Mouse (Mus musculus) forebrain, embryonic 16.5 days (tissue): Measurements from ENCODE around the gene Ccdc157. TPM values are rescaled to one million over a fixed set of nuclear protein-coding genes. Genes with fewer than 3 reads are reported as not detected.

Source experiments
- ATAC-seq: fragments of 200-750 bp; cut with Nextera tagmentation; 2 replicates; pipeline ENCODE4 v1.8.0; 2017; ENCODE audit warnings: mild to moderate bottlenecking, moderate library complexity
- H3K27ac ChIP-seq: fragments of 300-500 bp; sonication (generic); 2 replicates; pipeline ENCODE4 v1.5.1; 2014; ENCODE audit warnings: low read length, control low read depth
- H3K27me3 ChIP-seq: fragments of 300-500 bp; sonication (generic); replicated peaks from 2 replicates; pipeline ENCODE4 v1.6.1; 2014; ENCODE audit warnings: low read length; ENCODE audit not compliant: control insufficient read depth, insufficient read depth
- H3K36me3 ChIP-seq: fragments of 300-500 bp; sonication (generic); 2 replicates; pipeline ENCODE4 v1.6.1; 2014; ENCODE audit not compliant: control insufficient read depth, insufficient read depth
- H3K4me1 ChIP-seq: fragments of 300-500 bp; sonication (generic); replicated peaks from 2 replicates; pipeline ENCODE4 v1.6.1; 2014; ENCODE audit warnings: low read length; ENCODE audit not compliant: control insufficient read depth, insufficient read depth
- H3K4me2 ChIP-seq: fragments of 300-500 bp; sonication (generic); 2 replicates; pipeline ENCODE4 v1.6.1; 2014; ENCODE audit warnings: mild to moderate bottlenecking, low read length, control low read depth
- H3K4me3 ChIP-seq: fragments of 300-500 bp; sonication (generic); replicated peaks from 2 replicates; pipeline ENCODE4 v1.5.1; 2014; ENCODE audit warnings: mild to moderate bottlenecking, low read length, control low read depth
- H3K9ac ChIP-seq: fragments of 300-500 bp; sonication (generic); replicated peaks from 2 replicates; pipeline ENCODE4 v1.6.1; 2014; ENCODE audit warnings: low read depth, low read length, control low read depth
- H3K9me3 ChIP-seq: fragments of 300-500 bp; sonication (generic); 2 replicates; pipeline ENCODE4 v1.6.1; 2016; ENCODE audit warnings: low read length; ENCODE audit not compliant: control insufficient read depth
- WGBS: fragments of 180-500 bp; shearing (Covaris S2); extraction: QIAGEN DNeasy Blood & Tissue Kit; methylation state at CpG from one replicate; pipeline ENCODE4 v1.1.7; 2014; 5-methylcytosine and 5-hydroxymethylcytosine counted together
- polyA plus RNA-seq: library from polyadenylated mRNA; unstranded; fragments of >200 nt; fragmentation: Nextera tagmentation; extraction: Ambion mirVana; gene quantifications from 2 replicates; pipeline ENCODE4 v1.2.1, GENCODE M21; 2015

The Ccdc157 gene
- polyA plus RNA-seq, 1 experiment from 2014 or later, result 8.0 TPM

GRCm38 (mm10) chr11:4123922-4124321, 36.2 kb downstream of the Ccdc157 start:
- Histone ChIP-seq H3K9me3 (peaks cover 6% of the 10 kb centered on the region; the same call in 1 of the 2 replicates), H3K4me3 (no peak overlapping the region), H3K4me2 (no peak overlapping the region), H3K27ac (no peak overlapping the region), H3K36me3 (no peaks in the 10 kb centered on the region), H3K27me3 (no peaks in the 10 kb centered on the region; the same call in 1 of the 2 replicates), H3K4me1 (peaks cover under 1% of the 10 kb centered on the region), H3K9ac (no peak overlapping the region)
- ATAC-seq, result no peak
- 65% methylated on average over 5 of the region's 5 CpGs for WGBS

- peaks cover 6% of the 10 kb centered on the region; the same call in 1 of the 2 replicates for H3K9me3 ChIP-seq
- H3K36me3 ChIP-seq, result no peaks in the 10 kb centered on the region
- no peak within 1 kb of the TSS for H3K9ac ChIP-seq
- no peak within 1 kb of the TSS for H3K27ac ChIP-seq
- ATAC-seq, result no peak
- no peaks in the 10 kb centered on the region; the same call in 1 of the 2 replicates for H3K27me3 ChIP-seq
- peaks cover 10% of the 10 kb centered on the region for H3K4me1 ChIP-seq
- no peak within 1 kb of the TSS for H3K4me3 ChIP-seq
- no peak within 1 kb of the TSS for H3K4me2 ChIP-seq
- 62% methylated on average over 10 of the region's 10 CpGs for WGBS
Measured at GRCm38 (mm10) chr11:4122742-4123579, 37.1 kb downstream of the Ccdc157 start, which contains the start of gene Sec14l2. Sec14l2 (minus strand) TSS chr11:4123415.

DNA sequence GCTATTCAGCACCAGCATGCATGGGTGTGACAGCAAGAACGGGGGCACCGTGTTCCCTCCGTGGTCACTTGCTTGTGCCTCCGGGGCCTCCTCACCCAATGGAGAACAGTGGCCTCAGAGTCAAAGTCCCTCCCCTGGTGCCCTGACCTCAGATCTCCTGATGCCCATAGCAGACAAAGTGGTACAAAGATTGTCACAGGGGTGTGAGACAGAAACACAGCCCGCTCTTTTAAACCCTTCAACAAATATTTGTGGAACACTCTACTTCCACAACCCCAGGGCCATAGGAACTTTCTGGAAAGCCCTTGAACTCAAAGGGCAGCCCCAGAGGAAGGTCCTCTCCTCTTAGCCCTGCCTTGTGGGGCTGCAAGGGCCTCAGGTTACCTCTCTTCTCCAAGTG, 37.9 kb downstream of the Ccdc157 start:
- H3K9me3 ChIP-seq, result peaks cover 6% of the 10 kb centered on the region; the same call in 1 of the 2 replicates
- H3K36me3 ChIP-seq, result no peaks in the 10 kb centered on the region
- no peak overlapping the region for H3K4me3 ChIP-seq
- no peak for ATAC-seq
- H3K9ac ChIP-seq, result no peak overlapping the region
- no peaks in the 10 kb centered on the region; the same call in 1 of the 2 replicates for H3K27me3 ChIP-seq
- WGBS, result 79% methylated on average over 5 of the region's 5 CpGs
- peaks cover 18% of the 10 kb centered on the region for H3K4me1 ChIP-seq
- no peak overlapping the region for H3K4me2 ChIP-seq
- no peak overlapping the region for H3K27ac ChIP-seq

GRCm38 (mm10) chr11:4121691-4122090, 38.4 kb downstream of the Ccdc157 start:
- no peak overlapping the region for H3K27ac ChIP-seq
- WGBS, result 80% methylated on average over 3 of the region's 3 CpGs

DNA sequence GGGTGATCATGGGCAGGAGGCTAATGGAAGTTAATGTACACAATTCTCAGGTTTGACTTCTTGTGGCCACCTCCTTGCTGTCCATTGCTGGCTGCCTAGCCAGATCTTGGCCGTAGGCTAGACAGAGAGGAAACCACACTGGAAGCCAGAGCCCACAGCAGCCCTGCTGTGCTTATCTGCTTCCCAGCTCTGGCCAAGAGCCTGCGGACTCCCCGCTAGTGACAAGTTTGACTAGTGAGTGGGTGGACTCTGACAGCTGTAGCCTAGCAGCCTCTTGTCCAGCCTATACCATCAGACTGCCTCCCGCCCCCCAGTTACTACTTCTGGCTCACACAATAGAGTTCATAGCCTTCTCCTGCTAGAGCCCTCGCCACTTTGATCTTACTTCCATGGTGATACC, 40.5 kb downstream of the Ccdc157 start:
- H3K9ac ChIP-seq, result no peak overlapping the region
- no peak overlapping the region for H3K27ac ChIP-seq
- no peaks in the 10 kb centered on the region for H3K36me3 ChIP-seq
- H3K4me2 ChIP-seq, result no peak overlapping the region
- H3K27me3 ChIP-seq, result no peaks in the 10 kb centered on the region; the same call in 1 of the 2 replicates
- no peaks in the 10 kb centered on the region; the same call in 1 of the 2 replicates for H3K9me3 ChIP-seq
- WGBS, result 83% methylated on average over 5 of the region's 5 CpGs
- H3K4me1 ChIP-seq, result peaks cover 22% of the 10 kb centered on the region
- no peak overlapping the region for H3K4me3 ChIP-seq
- no peak for ATAC-seq

More at GRCm38 (mm10) chr11:4121691-4122090, 38.4 kb downstream of the Ccdc157 start:
- Histone ChIP-seq H3K4me3 (no peak overlapping the region), H3K27me3 (no peaks in the 10 kb centered on the region; the same call in 1 of the 2 replicates), H3K4me1 (peaks cover 20% of the 10 kb centered on the region), H3K36me3 (no peaks in the 10 kb centered on the region), H3K9me3 (peaks cover 6% of the 10 kb centered on the region; the same call in 1 of the 2 replicates), H3K9ac (no peak overlapping the region), H3K4me2 (no peak overlapping the region)
- no peak for ATAC-seq

GRCm38 (mm10) chr11:4118081-4118921, 41.8 kb downstream of the Ccdc157 start:
- 1% methylated on average over 41 of the region's 41 CpGs for WGBS
- H3K4me1 ChIP-seq, result peaks cover 22% of the 10 kb centered on the region
- peak; percentile 61 for ATAC-seq
- H3K9ac ChIP-seq, result peak overlapping the region; percentile 67
- no peaks in the 10 kb centered on the region for H3K36me3 ChIP-seq
- H3K27ac ChIP-seq, result no peak overlapping the region
- H3K9me3 ChIP-seq, result no peaks in the 10 kb centered on the region
- H3K4me2 ChIP-seq, result peak overlapping the region; percentile 88
- no peaks in the 10 kb centered on the region; the same call in 1 of the 2 replicates for H3K27me3 ChIP-seq
- H3K4me3 ChIP-seq, result peak overlapping the region; percentile 51

DNA sequence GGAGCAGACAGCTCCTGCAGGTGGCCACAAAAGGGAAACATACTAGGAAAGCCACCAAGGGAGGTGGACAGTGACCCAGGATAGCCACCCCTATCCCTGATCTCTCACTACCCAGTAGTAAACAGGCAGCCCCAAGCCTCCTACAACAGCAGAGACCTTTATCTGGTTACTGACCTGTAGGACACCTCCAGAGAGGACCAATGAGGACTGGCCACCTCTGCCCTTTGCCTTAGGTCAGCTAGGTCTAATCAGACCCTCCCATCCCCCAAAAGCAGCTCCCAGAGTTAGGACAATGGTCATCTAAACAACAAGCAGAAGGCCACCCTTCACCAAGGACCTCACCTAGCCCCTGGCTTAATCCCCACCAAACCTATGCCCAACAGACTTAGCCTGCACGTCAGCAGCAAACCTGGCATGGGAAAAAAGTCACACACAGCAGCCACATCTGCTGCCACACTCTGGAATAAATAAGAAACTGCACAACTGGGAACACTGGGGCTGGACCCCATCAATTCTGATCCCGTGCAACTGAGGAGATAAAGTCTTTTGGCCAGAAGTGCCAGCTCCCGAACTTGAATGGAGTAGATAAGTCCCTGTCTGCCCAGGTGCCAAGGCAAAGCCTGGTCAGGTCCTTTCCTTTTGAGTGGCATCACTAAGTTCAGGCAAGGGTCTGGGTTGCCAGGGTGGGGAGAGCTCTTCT, 42.6 kb downstream of the Ccdc157 start:
- H3K4me2 ChIP-seq, result peak overlapping the region; percentile 88
- H3K27ac ChIP-seq, result no peak overlapping the region
- H3K27me3 ChIP-seq, result no peaks in the 10 kb centered on the region; the same call in 1 of the 2 replicates
- no peak for ATAC-seq
- WGBS, result 34% methylated on average over 3 of the region's 3 CpGs
- H3K9me3 ChIP-seq, result no peaks in the 10 kb centered on the region
- peak overlapping the region; percentile 51 for H3K4me3 ChIP-seq
- no peaks in the 10 kb centered on the region for H3K36me3 ChIP-seq
- H3K9ac ChIP-seq, result peak overlapping the region; percentile 67; the same call in 1 of the 2 replicates
- peaks cover 22% of the 10 kb centered on the region for H3K4me1 ChIP-seq

- Histone ChIP-seq H3K9me3 (no peaks in the 10 kb centered on the region), H3K4me1 (peaks cover 22% of the 10 kb centered on the region), H3K36me3 (no peaks in the 10 kb centered on the region), H3K9ac (0 out of 2 replicates have a peak overlapping the region, but pooled peaks have one; percentile 10), H3K27me3 (no peaks in the 10 kb centered on the region; the same call in 1 of the 2 replicates), H3K4me3 (no peak overlapping the region), H3K27ac (no peak overlapping the region), H3K4me2 (no peak overlapping the region)
- ATAC-seq, result no peak
- WGBS, result 59% methylated on average over 11 of the region's 11 CpGs
Measured at GRCm38 (mm10) chr11:4116458-4117141, 43.5 kb downstream of the Ccdc157 start.
